Mouse (Mus musculus) cerebellum, adult 2 months (tissue): Measurements from ENCODE around the gene Jam3.

Source experiments
- CTCF ChIP-seq: fragments of 200-500 bp; IDR thresholded peaks from 2 replicates; pipeline ENCODE4 v1.5.1; 2011; ENCODE audit warnings: low read depth, mild to moderate bottlenecking, control low read depth, low read length, moderate library complexity, borderline replicate concordance; ENCODE audit not compliant: insufficient read depth
- POLR2A ChIP-seq: fragments of 200-500 bp; IDR thresholded peaks from 2 replicates; pipeline ENCODE4 v1.6.1; 2011; ENCODE audit warnings: low read length, control low read depth, borderline replicate concordance; ENCODE audit not compliant: insufficient read depth

DNA sequence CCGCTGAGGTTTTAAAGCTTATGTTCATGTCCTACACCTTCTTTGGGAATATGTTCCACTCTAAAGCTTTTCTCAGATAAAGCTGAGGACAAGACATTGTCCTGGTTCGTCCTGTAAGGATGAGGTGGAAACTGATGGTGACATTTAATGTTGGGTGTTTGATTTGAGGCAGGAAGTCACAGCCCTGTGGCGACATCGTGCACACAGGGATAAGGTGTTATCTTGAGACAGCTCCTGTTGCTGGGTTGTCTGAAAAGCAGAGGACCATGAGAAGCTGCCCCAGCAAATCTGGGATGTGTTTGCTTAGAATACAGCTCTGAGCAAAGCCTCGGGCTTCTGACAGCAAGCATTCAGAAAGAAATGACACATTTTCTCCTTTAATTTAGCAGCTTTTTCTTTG lies 69.0 kb downstream of the Jam3 start:
- TF ChIP-seq CTCF, result no peak
- no peak for TF ChIP-seq POLR2A
